Mouse (Mus musculus) left cerebral cortex, adult 8-10 months (tissue): ENCODE measurements around the gene Camta1. TPM values are rescaled to one million over a fixed set of nuclear protein-coding genes. Genes with fewer than 3 reads are reported as not detected.
A peak's percentile ranks its signal among the peaks of the same experiment; 100 is the strongest.

Experiments used
- DNase-seq, 2 experiments: peaks; one replicate each; pipeline ENCODE4 v3.0.0; 2022; ENCODE audit warnings: low spot score in 2 of 2
- total RNA-seq, 4 experiments: library from RNA; stranded (reverse); gene quantifications; 2 replicates each; pipeline ENCODE4 v1.2.4; 2022

Gene Camta1
- total RNA-seq, 4 experiments from 2014 or later: 236 to 263 (median 255) TPM

DNA sequence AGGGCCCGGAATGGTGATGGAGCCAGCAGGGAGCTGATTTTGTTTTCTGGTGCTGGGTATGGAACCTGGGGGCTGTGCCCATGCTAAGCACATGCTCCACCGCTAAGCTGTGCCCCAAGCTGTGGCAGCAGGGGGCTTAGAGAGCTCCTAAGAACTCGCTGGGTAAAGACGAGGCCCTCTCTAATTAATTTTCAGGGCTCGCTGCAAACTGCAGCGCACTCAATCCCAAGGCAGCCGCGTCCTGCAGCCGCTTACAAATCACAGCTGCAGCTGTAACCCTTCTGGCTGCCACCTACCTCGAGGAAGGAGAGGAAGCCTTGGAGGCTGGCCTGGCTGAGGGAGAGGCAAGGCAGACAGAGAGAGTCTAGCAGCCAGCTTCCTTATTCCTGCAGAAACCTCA is 639.0 kb downstream of the Camta1 start:
- no peak for DNase-seq

DNA sequence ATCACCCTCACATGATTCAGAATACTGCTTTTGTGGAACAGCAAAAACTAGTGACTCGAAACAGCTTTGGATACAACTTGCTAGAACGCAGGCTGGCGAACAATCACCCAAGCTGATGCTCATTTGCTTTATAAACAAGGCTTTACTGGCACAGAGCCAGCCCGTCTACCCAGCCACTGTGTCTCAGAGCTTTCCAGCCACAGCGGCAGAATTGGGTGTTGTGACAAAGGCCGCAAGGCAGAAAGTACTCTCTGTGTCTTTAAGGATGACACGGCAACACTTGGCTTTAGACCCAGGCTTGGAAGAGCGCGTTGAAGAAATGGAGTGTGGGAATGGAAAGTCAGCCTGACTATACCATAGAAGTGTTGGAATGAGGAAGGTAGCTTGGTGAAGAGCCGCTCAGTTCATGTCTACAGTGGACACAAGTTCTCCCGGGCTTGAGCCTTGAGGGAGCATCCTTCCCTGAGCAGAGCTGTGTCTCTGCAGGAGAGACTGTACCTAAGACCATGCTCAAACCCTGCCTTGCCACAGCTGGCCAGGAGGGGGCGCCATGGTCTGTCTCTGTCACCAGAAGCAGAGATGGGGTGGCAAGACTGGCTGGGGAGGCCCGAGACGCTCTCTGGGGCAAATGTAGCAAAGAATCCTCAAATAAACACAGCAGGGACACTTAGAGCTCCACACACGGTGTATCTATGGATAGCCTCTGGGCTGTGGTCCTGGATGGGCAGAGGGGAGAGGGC is 645.0 kb downstream of the Camta1 start:
- no peak for DNase-seq

DNA sequence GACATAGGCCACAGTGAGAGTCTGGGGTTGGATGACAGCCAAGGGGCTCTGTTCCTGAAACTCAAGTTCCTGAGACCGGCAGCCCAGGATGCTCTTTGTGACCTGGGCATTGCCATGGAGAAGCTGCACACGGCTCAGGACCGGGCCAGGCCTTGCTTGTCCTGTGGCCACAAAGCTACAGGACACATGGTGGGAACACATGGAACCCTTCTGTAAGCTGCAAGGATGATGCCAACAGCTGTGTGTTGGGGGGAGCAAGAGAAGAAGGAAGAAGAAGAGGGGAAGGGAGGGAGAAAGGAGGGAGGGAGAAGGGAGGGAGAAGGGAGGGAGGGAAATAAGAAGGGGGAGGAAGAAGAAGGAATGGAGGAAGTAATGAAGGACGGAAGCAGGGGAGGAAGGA is 645.8 kb downstream of the Camta1 start:
- DNase-seq: no peak

DNA sequence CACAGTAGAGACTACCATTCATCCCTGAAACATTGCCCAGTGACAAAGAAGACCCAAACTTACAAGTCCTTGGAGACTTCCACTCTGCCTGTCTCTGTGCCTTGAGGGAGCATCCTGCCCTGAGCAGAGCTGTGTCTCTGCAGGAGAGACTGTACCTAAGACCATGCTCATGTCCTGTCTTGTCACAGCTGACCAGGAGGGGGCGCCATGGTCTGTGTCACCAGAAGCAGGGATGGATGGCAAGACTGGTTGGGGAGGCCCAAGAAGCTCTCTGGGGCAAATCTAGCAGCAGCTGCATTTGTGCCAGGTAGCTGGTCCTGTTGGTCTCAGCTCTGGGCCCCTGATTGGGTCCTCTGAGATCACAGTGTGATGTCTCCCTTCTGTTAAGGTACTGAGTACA is 646.5 kb downstream of the Camta1 start:
- no peak for DNase-seq

GRCm38 (mm10) chr4:151213475-151213874 is 648.2 kb downstream of the Camta1 start:
- DNase-seq: no peak

- no peak for DNase-seq
Observed at GRCm38 (mm10) chr4:151211992-151212391, 649.7 kb downstream of the Camta1 start.

DNA sequence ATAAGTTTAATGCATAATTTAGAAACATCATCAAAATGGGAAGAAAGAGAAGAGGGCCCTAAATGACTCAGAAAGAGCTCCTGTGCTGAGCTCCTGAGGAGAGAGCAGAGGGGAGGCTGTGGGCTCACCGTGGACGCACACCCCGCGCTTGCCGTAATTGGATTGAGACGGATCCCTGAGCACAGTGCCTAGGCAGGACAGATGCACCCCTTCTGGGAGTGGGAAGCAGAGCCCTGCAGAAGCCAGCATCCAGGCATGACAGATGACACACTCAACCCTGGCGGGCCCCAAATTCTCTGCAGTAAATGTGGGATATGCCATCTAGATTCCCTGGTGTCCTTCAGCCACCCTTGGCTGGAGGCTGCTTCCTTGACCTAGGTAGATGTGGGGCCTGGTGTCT is 654.1 kb downstream of the Camta1 start:
- no peak for DNase-seq

- DNase-seq: no peak
Observed at GRCm38 (mm10) chr4:151202891-151203290, 658.8 kb downstream of the Camta1 start.

GRCm38 (mm10) chr4:151200316-151200715 is 661.4 kb downstream of the Camta1 start:
- DNase-seq: peak; percentile 42 to 88

DNA sequence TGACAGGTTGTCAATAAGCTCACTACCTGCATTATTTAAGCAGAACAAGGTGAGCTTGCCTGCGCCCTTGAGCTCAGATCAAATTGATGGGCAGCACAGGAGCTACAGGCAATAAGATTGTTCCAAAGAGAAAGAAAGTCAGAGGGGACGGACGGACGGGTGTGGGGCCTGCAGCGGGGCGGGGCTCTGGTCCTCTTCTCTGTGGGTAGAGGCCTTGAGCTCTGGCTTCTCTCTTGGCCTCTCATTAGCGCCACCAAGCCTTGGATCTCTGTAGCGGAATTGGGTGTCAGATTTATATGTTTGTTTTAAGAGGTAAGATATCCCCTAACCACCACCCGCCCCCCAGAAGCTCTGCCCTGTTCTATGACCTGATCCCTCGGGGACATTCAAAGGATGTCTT is 666.5 kb downstream of the Camta1 start:
- no peak for DNase-seq

GRCm38 (mm10) chr4:151194715-151195097 is 667.0 kb downstream of the Camta1 start:
- no peak for DNase-seq

DNA sequence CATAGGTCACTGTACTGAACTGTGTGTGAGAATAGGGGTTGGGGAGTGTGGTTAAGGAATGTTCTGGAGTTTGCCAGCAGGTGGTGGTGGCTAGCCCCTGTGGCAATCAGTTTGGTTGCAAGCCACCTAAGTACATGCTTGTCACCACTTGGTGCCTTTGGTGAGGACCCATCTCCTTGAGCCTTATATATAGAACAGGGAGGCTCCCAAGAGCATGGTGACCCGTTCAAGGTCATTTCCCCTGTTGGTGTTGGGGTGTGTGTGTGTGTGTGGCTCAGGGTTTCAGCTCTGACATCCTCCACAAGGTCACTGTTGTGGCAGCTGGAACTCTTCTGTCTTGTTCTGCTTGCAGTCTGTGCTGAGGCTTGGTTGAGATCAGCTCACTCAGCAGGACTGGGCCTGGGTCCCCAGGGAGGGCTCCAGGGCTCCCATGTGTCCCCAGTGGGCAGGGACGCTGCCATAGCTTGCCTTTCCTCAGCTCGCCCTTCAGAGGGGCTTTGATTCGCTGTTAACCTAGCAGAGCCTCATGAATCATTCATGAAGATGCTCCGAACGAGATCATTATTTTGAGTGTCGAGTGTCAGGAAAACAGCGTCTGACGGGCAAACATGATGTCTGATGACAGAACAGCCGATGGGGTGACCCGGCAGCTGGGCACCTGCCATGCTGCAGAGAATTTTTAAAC is 667.5 kb downstream of the Camta1 start:
- DNase-seq: no peak

- no peak for DNase-seq
Observed at GRCm38 (mm10) chr4:151186447-151186846, 675.2 kb downstream of the Camta1 start.

GRCm38 (mm10) chr4:151185750-151186149 is 675.9 kb downstream of the Camta1 start:
- DNase-seq: no peak

DNA sequence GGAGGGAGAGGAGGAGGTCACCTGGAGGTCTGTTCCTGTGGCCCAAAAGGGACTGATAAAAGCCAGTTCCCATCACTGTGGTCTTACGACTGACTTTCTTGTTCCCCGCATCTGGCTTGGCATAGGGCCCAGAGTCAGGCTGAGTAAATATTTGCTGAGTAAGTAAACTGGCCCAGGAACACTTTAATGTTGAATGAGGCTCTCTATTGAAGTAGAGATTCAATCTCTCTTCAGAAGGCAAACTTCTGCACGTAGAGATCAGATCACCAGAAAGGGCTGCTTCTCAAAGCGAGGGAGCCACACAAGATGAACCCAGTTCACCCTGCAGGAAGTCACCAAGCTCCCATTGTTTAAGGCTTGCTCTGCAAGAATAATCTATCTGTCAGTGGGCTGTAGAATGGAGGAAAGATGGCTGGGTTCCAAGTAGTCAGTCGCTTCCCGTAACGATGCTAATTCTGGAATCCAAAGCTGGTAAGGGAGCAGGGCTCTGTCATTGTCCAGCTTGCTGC is 681.2 kb downstream of the Camta1 start:
- DNase-seq: no peak

DNA sequence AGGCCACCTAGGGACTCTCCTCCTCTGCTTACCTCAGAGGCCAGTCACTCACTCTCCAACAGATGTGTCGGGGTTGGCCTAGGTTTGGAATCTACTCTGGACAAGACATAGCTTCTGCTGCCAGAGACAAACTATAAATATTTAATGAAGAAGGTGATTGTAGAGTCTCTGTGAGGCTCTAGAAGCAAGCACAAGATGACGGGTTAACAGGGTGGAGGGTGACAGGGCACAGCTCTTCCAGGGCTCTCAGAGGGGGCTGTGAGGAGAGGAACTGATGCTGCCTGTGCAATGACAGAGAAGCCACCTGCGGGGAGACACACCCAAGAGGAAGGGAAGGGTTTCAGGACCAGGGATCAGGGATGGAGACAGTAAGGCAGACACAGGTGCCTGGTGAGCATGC is 682.0 kb downstream of the Camta1 start:
- no peak for DNase-seq

GRCm38 (mm10) chr4:151178970-151179378 is 682.7 kb downstream of the Camta1 start:
- DNase-seq: peak; percentile 28 to 80

- no peak for DNase-seq
Observed at GRCm38 (mm10) chr4:151172526-151172925, 689.1 kb downstream of the Camta1 start.

- DNase-seq: no peak
Observed at GRCm38 (mm10) chr4:151171117-151171516, 690.6 kb downstream of the Camta1 start.

GRCm38 (mm10) chr4:151170658-151171057 is 691.0 kb downstream of the Camta1 start:
- DNase-seq: no peak

DNA sequence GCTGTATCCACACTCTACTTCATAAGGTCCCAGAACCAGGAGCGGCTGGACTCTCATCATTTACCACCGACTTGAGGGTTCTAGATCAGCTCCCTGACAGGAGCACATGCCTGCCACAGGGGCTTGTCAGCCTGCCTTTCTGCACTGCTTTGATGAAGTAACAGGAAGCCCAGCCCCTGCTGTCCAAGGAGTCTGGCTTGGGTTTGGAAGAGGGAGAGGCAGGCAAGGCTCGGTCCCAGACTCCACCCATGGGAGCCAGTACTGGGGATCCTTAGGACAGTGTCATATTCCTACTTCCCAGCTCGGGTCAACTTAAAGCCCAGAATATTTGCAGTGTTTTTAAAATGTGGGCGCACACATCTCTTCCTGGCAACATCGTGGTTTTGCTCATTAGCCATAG is 694.7 kb downstream of the Camta1 start:
- DNase-seq: no peak

- DNase-seq: peak; percentile 77 to 85
Observed at GRCm38 (mm10) chr4:151165539-151165938, 696.1 kb downstream of the Camta1 start.

DNA sequence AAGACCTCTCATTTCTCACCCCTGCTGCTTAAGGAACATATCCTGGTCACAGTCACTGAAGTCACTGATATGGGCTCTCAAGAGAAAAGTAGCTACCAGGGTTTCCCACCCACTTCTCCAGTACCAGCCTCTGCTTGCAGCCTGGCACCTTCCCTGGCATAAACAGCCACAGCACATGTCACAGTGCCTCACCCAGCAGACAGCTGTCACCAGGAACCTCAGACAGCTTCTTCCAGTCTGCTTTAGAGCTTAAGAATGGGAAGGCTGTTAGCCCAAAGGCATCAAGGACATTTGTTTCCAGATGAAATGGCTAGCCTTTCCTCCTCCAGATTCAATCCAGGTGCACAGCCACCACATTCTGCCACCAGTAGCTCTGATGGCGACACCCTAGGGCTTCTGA is 697.4 kb downstream of the Camta1 start:
- DNase-seq: no peak
